Mouse (Mus musculus) heart, adult 2 months (tissue): ENCODE results near the gene Anxa9. TPM values are rescaled to one million over a fixed set of nuclear protein-coding genes. Genes with fewer than 3 reads are reported as not detected.

Experiments used
- DNase-seq, 2 experiments: peaks; one replicate each; pipeline ENCODE4 v3.0.0; 2021
- H3K27ac ChIP-seq: fragments of 200-600 bp; 2 replicates; pipeline ENCODE4 v1.8.1; 2022
- H3K27me3 ChIP-seq: fragments of 200-500 bp; 2 replicates; pipeline ENCODE4 v1.6.1; 2012; ENCODE audit warnings: mild to moderate bottlenecking, low read length, inconsistent platforms, mixed read lengths; ENCODE audit not compliant: control insufficient read depth, insufficient read depth
- H3K36me3 ChIP-seq: fragments of 200-500 bp; 2 replicates; pipeline ENCODE4 v1.6.1; 2012; ENCODE audit warnings: low read length, inconsistent platforms; ENCODE audit not compliant: control insufficient read depth, insufficient read depth
- H3K4me1 ChIP-seq: fragments of 200-500 bp; 2 replicates; pipeline ENCODE4 v1.6.1; 2011; ENCODE audit warnings: low read length; ENCODE audit not compliant: control insufficient read depth, insufficient read depth
- H3K4me3 ChIP-seq: fragments of 200-600 bp; 2 replicates; pipeline ENCODE4 v1.8.1; 2022
- H3K79me2 ChIP-seq: fragments of 200-500 bp; replicated peaks from 2 replicates; pipeline ENCODE4 v1.6.1; 2012; ENCODE audit warnings: mild to moderate bottlenecking, inconsistent platforms, low read length, moderate library complexity, mixed read lengths; ENCODE audit not compliant: control insufficient read depth, insufficient read depth
- H3K9ac ChIP-seq: fragments of 200-500 bp; 2 replicates; pipeline ENCODE4 v1.6.1; 2012; ENCODE audit warnings: low read depth, mild to moderate bottlenecking, control low read depth, inconsistent platforms, low read length, mixed read lengths
- CTCF ChIP-seq: fragments of 200-600 bp; IDR thresholded peaks from 2 replicates; pipeline ENCODE4 v1.8.1; 2022; ENCODE audit warnings: antibody characterized with exemption, mild to moderate bottlenecking, moderate library complexity
- EP300 ChIP-seq: fragments of 200-500 bp; IDR thresholded peaks from 2 replicates; pipeline ENCODE4 v1.6.1; 2011; ENCODE audit warnings: low read depth, low read length, control low read depth; ENCODE audit not compliant: insufficient read depth
- POLR2A ChIP-seq: fragments of 200-500 bp; IDR thresholded peaks from 2 replicates; pipeline ENCODE4 v1.6.1; 2011; ENCODE audit warnings: mild to moderate bottlenecking, low read depth, low read length, control low read depth; ENCODE audit not compliant: insufficient read depth
- WGBS: fragments of 180-500 bp; shearing (Covaris S2); methylation state at CpG from one replicate; pipeline ENCODE4 v1.1.7; 2018; 5-methylcytosine and 5-hydroxymethylcytosine counted together
- intact Hi-C: fragments of 180-260 bp; cut with DNase I; formaldehyde crosslinking; loops from one replicate; pipeline ENCODE4 v1.15.1; 2025
- polyA plus RNA-seq: library from polyadenylated mRNA; depleted of rRNA; stranded (reverse); fragments of >200 nt; gene quantifications from 2 replicates; pipeline ENCODE4 v1.2.3, GENCODE M21; 2012
- total RNA-seq, 2 experiments: library from RNA; stranded (reverse); gene quantifications; 2 replicates each; pipeline ENCODE4 v1.2.3; 2021

The Anxa9 gene
- total and polyA plus RNA-seq, 3 experiments = 0.59 to 1.1 (median 0.68) TPM

- H3K79me2 ChIP-seq = no peaks in the 10 kb centered on the region
- no peaks in the 10 kb centered on the region for H3K27me3 ChIP-seq
- no peak for DNase-seq
- H3K36me3 ChIP-seq = no peaks in the 10 kb centered on the region
- H3K27ac ChIP-seq = no peak overlapping the region
- peaks cover 1% of the 10 kb centered on the region; the same call in 1 of the 2 replicates for H3K4me1 ChIP-seq
- H3K4me3 ChIP-seq = no peak overlapping the region
- TF ChIP-seq CTCF (no peak), POLR2A (no peak), EP300 (no peak)
- no peak overlapping the region for H3K9ac ChIP-seq
- WGBS = 70% methylated on average over 11 of the region's 11 CpGs
- intact Hi-C loops = no loop called here
Measured at GRCm38 (mm10) chr3:95295321-95296102, 11.5 kb downstream of the Anxa9 start.

DNA sequence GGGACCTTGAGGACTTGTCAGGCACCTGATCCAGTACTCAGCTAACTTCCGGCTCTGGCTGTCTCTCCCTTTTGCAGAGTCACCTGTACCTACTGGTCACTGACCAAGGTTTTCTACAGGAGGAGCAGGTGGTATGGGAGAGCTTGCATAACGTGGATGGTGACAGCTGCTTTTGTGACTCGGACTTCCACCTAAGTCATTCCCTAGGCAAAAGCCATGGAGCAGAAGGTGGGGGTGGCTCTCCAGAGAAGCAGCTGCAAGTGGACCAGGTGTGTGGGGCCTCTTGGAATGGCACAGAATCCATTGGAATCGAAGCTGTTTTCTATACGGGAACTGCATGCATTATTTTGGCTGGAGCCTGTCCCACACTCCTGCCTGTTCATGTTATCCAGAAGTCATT is 12.3 kb downstream of the Anxa9 start:
- no peak for DNase-seq
- no peaks in the 10 kb centered on the region for H3K36me3 ChIP-seq
- no peaks in the 10 kb centered on the region for H3K79me2 ChIP-seq
- 81% methylated on average over 5 of the region's 5 CpGs for WGBS
- no peak overlapping the region for H3K27ac ChIP-seq
- intact Hi-C loops = no loop called here
- H3K4me3 ChIP-seq = no peak overlapping the region
- TF ChIP-seq EP300 = no peak
- no peak for TF ChIP-seq CTCF
- no peak for TF ChIP-seq POLR2A
- H3K9ac ChIP-seq = no peak overlapping the region
- no peaks in the 10 kb centered on the region for H3K27me3 ChIP-seq
- H3K4me1 ChIP-seq = peaks cover 1% of the 10 kb centered on the region; the same call in 1 of the 2 replicates

- Histone ChIP-seq H3K79me2 (no peaks in the 10 kb centered on the region), H3K36me3 (no peaks in the 10 kb centered on the region), H3K27ac (no peak overlapping the region), H3K4me3 (no peak overlapping the region), H3K9ac (no peak overlapping the region), H3K4me1 (peaks cover 1% of the 10 kb centered on the region; the same call in 1 of the 2 replicates), H3K27me3 (no peaks in the 10 kb centered on the region)
- no peak for TF ChIP-seq CTCF
- TF ChIP-seq POLR2A = no peak
- TF ChIP-seq EP300 = no peak
- intact Hi-C loops = no loop called here
- no peak for DNase-seq
- 89% methylated on average over 7 of the region's 7 CpGs for WGBS
Measured at GRCm38 (mm10) chr3:95294316-95294715, 12.7 kb downstream of the Anxa9 start.

- no peaks in the 10 kb centered on the region for H3K27me3 ChIP-seq
- no peak overlapping the region for H3K27ac ChIP-seq
- no peak for DNase-seq
- intact Hi-C loops = no loop called here
- peaks cover 1% of the 10 kb centered on the region; the same call in 1 of the 2 replicates for H3K4me1 ChIP-seq
- TF ChIP-seq POLR2A = no peak
- TF ChIP-seq CTCF = no peak
- TF ChIP-seq EP300 = no peak
- no peaks in the 10 kb centered on the region for H3K79me2 ChIP-seq
- no peaks in the 10 kb centered on the region for H3K36me3 ChIP-seq
- no peak overlapping the region for H3K9ac ChIP-seq
- H3K4me3 ChIP-seq = no peak overlapping the region
- WGBS = 48% methylated on average over 11 of the region's 11 CpGs
Measured at GRCm38 (mm10) chr3:95293537-95293936, 13.4 kb downstream of the Anxa9 start.

DNA sequence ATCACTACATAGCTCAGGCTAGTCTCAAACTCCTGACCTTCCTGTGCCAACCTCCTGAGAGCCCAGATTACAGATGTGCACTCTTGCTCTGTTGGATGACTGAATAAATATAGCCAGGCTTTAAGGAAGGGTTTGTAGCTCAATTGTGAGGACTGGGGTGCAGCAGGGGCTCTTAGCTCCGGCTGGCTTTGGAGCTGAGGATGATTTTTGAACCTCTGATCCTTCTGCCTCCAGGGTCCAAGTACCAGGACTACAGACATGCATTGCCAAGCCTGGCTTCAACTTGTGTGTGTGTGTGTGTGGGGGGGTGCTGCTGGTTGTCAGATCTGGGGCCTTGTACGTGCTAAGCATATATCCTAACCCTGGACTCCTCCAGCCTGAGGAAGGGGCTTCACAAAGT is 14.1 kb downstream of the Anxa9 start:
- Histone ChIP-seq H3K36me3 (no peaks in the 10 kb centered on the region), H3K9ac (no peak overlapping the region), H3K27me3 (no peaks in the 10 kb centered on the region), H3K4me1 (peaks cover 1% of the 10 kb centered on the region; the same call in 1 of the 2 replicates), H3K79me2 (no peaks in the 10 kb centered on the region), H3K27ac (no peak overlapping the region), H3K4me3 (no peak overlapping the region)
- intact Hi-C loops = no loop called here
- no peak for TF ChIP-seq CTCF
- WGBS = 93% methylated on average over 2 of the region's 2 CpGs
- no peak for DNase-seq

DNA sequence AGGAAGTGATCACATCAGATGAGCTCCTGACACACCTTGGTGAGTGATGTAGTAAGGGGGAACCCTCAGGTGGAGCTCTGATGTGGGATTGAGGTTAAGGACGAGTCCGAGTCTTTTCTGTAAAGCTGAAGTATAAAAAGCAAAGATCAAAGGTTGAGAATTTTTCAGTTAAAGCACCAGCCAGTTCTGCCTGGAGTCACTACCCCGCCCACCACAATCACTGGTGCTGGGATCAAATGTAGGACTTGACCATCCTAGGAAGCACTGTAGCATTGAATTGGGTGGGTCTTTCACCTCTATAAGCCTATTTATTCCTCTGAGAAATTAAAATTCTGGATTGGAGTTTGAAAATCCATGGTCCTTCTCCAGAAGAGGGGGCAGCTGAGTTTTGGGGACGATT is 15.9 kb downstream of the Anxa9 start:
- WGBS = 80% methylated on average over 4 of the region's 4 CpGs

More for the DNA sequence above, 15.9 kb downstream of the Anxa9 start:
- Histone ChIP-seq H3K79me2 (no peaks in the 10 kb centered on the region), H3K36me3 (no peaks in the 10 kb centered on the region), H3K4me1 (peaks cover 3% of the 10 kb centered on the region; the same call in 1 of the 2 replicates), H3K4me3 (no peak overlapping the region), H3K9ac (no peak overlapping the region), H3K27me3 (no peaks in the 10 kb centered on the region), H3K27ac (no peak overlapping the region)
- no peak for DNase-seq
- TF ChIP-seq CTCF (no peak), EP300 (no peak), POLR2A (no peak)
- intact Hi-C loops = no loop called here
